Mouse (Mus musculus): Measurements from ENCODE around the gene Ccm2.
"Not testable (repeated sequence)": the region's sequence is repeated elsewhere in the genome, so short reads cannot be mapped to it uniquely, and the experiment has no call there.

Ccm2 gene

GRCm38 (mm10) chr11:6546205-6547013 is at the start of gene Ccm2:
TSS of gene Ccm2 (plus strand) at chr11:6546887.
- DNase-seq (ENCODE audit: low spot score): peak; percentile 94

DNA sequence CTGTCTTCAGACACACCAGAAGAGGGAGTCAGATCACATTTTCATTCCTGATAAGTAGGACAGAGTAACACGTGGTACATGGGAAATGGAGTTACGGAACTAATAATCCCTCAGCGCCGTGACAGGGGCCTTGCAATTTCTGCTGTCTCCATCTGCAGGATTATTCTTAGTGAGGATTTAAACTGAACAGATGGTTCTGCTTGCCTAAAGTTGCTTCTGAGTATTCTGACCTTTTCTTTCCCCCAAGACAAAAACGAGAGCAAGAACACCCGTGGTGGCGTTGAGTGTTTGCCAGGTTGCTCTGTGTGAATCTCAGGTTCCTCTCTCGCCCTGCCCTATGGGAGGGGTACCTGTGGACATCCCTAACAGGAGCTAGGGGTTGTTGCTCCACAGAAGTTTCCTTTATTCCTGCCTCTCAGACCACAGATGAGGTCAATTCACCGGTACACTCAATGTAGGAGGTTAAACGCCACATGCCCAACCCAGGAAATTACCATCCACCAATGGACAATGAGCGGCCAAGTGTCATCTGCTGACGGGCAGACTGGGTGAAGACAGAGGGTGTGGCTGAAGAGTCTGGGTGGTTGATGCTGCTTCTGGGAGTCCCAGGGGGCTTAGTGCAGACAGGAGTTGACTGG is 49.3 kb upstream of the Ccm2 start:
- no peak for DNase-seq (ENCODE audit: low spot score)

GRCm38 (mm10) chr11:6502506-6502905 is 44.2 kb upstream of the Ccm2 start:
- no peak for DNase-seq (ENCODE audit: low spot score)

GRCm38 (mm10) chr11:6504226-6504625 is 42.5 kb upstream of the Ccm2 start:
- no peak for DNase-seq (ENCODE audit: low spot score)

DNA sequence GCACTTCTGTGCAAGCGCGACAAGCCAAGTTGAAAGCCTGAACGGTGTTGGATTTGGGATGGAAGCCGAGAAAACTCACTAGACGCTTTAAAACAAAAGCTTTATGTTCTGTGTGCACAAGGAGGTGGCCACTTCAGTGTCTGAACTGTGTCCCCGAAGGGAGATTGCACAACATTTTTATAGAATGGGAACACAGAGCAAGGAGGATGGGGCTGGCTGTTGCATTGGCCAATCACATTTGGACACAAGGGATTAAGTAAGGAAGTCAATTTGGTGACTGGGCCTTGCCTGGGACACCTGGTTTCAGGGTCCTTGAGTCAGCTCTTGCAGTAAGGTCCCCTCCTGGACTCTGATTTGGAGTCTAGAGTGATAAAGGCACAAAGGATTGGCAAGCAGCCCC is 42.0 kb upstream of the Ccm2 start:
- no peak for DNase-seq (ENCODE audit: low spot score)

- no peak for DNase-seq (ENCODE audit: low spot score)
Observed at GRCm38 (mm10) chr11:6506516-6506915, 40.2 kb upstream of the Ccm2 start.

GRCm38 (mm10) chr11:6508269-6508876 is 38.3 kb upstream of the Ccm2 start:
- no peak for DNase-seq (ENCODE audit: low spot score)

- no peak for DNase-seq (ENCODE audit: low spot score)
Observed at GRCm38 (mm10) chr11:6514837-6515236, 31.9 kb upstream of the Ccm2 start.

DNA sequence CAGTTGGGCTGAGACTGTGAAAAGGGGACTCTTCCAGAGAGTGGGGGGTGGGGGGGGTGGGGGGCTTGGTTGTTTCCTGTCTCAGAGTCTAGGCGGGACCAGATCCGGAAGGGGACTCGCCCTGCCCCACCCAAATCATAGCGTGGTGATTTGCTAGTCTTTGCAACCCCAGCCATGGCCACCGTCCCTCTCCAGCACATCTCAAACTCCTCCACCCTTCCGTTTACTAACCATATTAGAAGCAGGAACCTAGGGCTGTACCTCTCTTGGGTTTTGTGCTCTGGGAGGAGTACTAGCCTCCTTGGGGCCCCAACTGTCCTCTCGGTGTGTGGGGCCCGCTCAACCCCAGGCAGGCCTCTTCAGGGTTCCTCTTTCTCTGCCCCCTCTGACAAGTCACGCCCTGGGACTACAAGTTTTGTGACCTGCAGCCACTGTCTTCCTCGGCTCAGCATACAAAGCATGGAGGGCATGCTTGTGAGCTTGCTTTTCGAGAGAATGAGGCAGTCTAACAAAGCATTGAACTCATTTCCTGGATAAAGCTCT is 27.1 kb upstream of the Ccm2 start:
- DNase-seq (ENCODE audit: low spot score): no peak

DNA sequence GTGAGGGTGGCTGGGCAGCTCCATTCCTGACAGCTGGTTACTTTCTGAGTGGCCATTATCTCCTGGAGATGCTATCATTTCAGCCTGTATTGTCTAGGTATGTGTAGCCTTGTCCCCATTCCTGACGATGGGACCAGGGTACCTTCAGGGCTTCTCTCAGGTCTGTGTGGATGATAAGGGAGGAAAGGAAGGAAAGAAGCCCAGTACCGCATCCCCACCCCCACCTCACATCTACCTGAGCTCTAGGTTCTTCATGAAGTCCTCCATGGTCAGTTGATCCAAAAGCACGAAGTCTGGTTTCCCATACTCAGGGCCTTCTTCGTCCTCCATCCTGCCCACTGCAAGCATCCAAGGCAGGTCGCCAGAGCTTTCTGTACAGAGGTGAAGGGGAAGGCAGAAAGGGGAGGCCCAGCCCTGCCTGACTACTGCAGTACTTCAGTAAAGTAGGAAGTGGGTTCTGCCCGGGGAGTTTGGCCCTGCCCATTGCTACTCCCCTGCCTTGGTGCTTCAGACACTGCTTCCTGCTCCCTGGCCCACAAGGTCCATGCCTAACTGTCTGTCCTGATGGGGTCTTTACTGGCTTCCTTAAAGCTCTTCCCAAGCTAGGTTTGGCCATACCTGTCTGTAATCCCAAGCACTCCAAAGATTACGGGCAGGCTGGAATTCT is 26.0 kb upstream of the Ccm2 start, which contains the start of gene Myo1g:
Gene Myo1g (minus strand): TSS at position 459 of the 667 bp plus-strand sequence.
- DNase-seq (ENCODE audit: low spot score): no peak

DNA sequence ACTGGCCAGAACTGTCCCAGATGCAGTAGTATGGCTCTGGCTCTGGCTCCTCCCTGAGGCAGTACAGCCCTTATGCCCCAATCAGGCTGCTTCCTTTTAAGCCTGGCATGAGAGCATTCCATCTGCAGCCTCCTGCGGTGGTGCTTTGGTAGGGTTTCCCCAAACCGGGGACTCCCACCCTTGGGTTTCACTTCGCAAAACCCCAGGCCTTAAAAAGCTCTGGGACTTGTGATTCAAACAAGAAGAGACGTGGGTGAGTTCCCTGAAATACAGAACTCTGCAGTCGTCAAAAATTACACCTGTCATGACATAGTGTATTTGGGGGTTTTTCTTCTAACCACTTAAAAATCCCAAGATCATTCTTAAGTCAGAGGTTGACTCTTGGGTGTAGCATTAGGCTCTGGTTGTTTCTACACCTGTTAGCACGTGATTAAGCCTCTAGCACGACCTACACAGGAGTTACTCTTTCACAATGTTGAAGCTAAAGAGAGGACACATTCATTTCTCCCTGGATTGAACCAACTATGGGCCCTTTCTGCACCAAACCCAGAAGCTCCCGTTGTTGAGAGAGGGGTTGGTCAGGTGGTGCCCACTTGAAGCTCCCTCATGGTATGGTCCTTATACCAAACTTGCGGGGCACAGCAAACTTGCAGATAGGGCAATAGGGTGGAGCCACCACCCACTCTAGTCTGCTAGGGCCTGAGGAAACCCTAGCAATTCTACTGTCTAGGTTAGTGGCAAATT is 23.7 kb upstream of the Ccm2 start:
- no peak for DNase-seq (ENCODE audit: low spot score)

DNA sequence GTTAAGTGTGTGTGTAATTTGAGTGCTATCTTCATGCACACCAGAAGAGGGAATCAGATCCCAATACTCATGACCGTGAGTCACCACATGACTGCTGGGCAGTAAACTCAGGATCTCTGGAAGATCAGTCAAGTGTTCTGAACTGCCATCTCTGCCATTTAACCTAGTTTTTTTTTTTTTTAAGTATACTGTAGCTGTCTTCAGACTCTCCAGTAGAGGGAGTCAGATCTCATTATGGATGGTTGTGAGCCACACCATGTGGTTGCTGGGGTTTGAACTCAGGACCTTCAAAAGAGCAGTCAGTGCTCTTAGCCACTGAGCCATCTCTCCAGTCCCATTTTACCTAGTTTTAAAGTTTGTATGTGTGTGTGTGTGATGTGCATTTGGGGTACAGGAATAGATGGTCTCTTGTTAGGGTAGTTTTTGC is 23.0 kb upstream of the Ccm2 start:
- DNase-seq (ENCODE audit: low spot score): no peak

DNA sequence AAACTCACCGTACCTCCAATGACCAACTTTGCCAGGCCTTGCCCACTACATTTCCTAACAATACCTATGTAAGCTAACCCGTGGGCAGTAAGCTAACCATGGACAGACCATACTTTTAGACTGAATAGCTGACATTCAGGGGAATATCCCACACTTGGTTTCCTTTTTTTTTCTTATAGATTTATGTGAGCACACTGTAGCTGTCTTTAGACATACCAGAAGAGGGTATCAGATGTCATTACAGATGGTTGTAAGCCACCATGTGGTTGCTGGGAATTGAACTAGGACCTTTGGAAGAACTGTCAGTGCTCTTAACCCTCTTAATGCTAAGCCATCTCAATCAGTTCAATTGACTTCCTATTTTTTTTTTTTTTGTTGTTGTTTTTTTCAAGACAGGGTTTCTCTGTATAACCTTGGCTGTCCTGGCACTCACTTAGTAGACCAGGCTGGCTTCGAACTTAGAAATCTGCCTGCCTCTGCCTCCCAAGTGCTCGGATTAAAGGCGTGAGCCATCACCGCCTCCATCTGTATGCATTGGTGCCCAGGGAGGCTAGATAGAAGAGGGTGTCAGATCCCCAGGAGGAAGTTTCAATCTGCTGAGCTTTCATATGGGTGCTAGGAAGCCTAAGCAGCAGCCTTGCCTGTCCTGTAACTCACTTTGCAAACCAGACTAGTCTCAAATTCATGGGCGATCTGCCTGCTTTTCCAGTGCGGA is 22.4 kb upstream of the Ccm2 start:
- no peak for DNase-seq (ENCODE audit: low spot score)

GRCm38 (mm10) chr11:6524880-6525238 is 21.8 kb upstream of the Ccm2 start:
- no peak for DNase-seq (ENCODE audit: low spot score)

DNA sequence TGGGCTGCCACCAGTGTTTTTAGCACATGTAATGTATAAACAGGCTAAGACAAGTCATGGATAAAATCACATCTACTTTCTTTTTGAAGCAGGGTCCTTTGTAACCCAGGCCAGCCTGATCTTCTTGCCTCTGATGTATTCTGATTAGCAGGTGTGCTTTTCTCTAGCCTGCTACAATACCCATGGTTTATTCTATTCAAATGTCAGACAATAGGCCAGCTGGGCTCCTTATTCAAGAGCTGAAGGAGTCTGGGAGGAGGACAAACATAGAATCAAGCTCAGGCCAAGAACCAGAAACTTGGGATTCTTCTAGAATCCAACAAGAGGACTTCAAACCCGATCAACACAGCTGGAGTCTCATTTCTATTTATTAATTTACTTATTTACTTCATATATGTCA is 21.4 kb upstream of the Ccm2 start:
- DNase-seq (ENCODE audit: low spot score): no peak

GRCm38 (mm10) chr11:6526526-6527255 is 20.0 kb upstream of the Ccm2 start:
- DNase-seq (ENCODE audit: low spot score): not testable (repeated sequence)

GRCm38 (mm10) chr11:6527256-6528185 is 19.2 kb upstream of the Ccm2 start:
- no peak for DNase-seq (ENCODE audit: low spot score)

GRCm38 (mm10) chr11:6528186-6529006 is 18.3 kb upstream of the Ccm2 start:
- DNase-seq (ENCODE audit: low spot score): peak; percentile 95
